Mouse (Mus musculus) G1E (cell line): ENCODE results near the gene Hs6st1. TPM values are rescaled to one million over a fixed set of nuclear protein-coding genes. Genes with fewer than 3 reads are reported as not detected.
A peak's percentile ranks its signal among the peaks of the same experiment; 100 is the strongest.
"Not testable (repeated sequence)": the region's sequence is repeated elsewhere in the genome, so short reads cannot be mapped to it uniquely, and the experiment has no call there.

Experiments
- ATAC-seq: 2 replicates; pipeline ENCODE4 v1.8.0; 2016; ENCODE audit warnings: mild to moderate bottlenecking; ENCODE audit not compliant: insufficient number of reproducible peaks, poor library complexity, low FRiP score, severe bottlenecking; ENCODE audit errors: extremely low read depth
- DNase-seq: peaks from one replicate; pipeline ENCODE4 v3.0.0; 2012; ENCODE audit warnings: low spot score
- H3K27me3 ChIP-seq: 2 replicates; pipeline ENCODE4 v1.6.1; 2012; ENCODE audit warnings: mild to moderate bottlenecking, low read length, inconsistent platforms; ENCODE audit not compliant: insufficient read depth
- H3K36me3 ChIP-seq: replicated peaks from 2 replicates; pipeline ENCODE3; 2012; ENCODE audit warnings: mild to moderate bottlenecking, inconsistent platforms
- H3K4me1 ChIP-seq: 2 replicates; pipeline ENCODE4 v1.6.1; 2012; ENCODE audit warnings: low read depth, low read length, inconsistent platforms, mixed read lengths; ENCODE audit not compliant: insufficient read depth
- H3K4me3 ChIP-seq: 2 replicates; pipeline ENCODE4 v1.5.1; 2012; ENCODE audit warnings: low read depth, mild to moderate bottlenecking, inconsistent platforms, low read length, moderate library complexity, mixed read lengths
- H3K9me3 ChIP-seq: replicated peaks from 2 replicates; pipeline ENCODE4 v1.6.1; 2012; ENCODE audit warnings: inconsistent platforms
- CTCF ChIP-seq: IDR thresholded peaks from 2 replicates; pipeline ENCODE4 v1.5.1; 2012; ENCODE audit warnings: low read depth, low read length, inconsistent platforms, mixed read lengths
- GATA1 ChIP-seq: IDR thresholded peaks from 2 replicates; pipeline ENCODE4 v1.6.1; 2012; ENCODE audit warnings: borderline replicate concordance, low read length, inconsistent platforms, mixed read lengths
- GATA2 ChIP-seq: IDR thresholded peaks from 2 replicates; pipeline ENCODE4 v1.6.1; 2012; ENCODE audit warnings: low read depth, low read length, inconsistent platforms, borderline replicate concordance
- POLR2AphosphoS5 ChIP-seq: IDR thresholded peaks from 2 replicates; pipeline ENCODE4 v1.6.1; 2012; ENCODE audit warnings: low read depth, low read length, inconsistent platforms; ENCODE audit not compliant: insufficient replicate concordance
- TAL1 ChIP-seq: conservative IDR thresholded peaks from 2 replicates; pipeline ENCODE4 v1.6.1; 2012; ENCODE audit warnings: low read depth, low read length, inconsistent platforms, mixed read lengths
- polyA plus RNA-seq: library from polyadenylated mRNA; stranded (reverse); fragments of >175 nt; gene quantifications from 2 replicates; pipeline ENCODE4 v1.2.3, GENCODE M21; 2012
- total RNA-seq, 2 experiments: library from RNA; stranded (forward) in 1 of 2; stranded (reverse) in 1 of 2; fragments of 200-1000 nt in 1 of 2; fragments of >200 nt in 1 of 2; fragmentation: Nextera tagmentation in 1 of 2; gene quantifications; 2 replicates each; pipeline ENCODE4 v1.2.3; 2014 to 2017

Hs6st1 gene
- total RNA-seq (2014; fragmentation: Nextera tagmentation) (62.9 and 66.0 TPM in 2 replicates), total RNA-seq (2017) (29.3 and 32.2 TPM in 2 replicates), polyA plus RNA-seq (49.9 and 54.9 TPM in 2 replicates)

- TF ChIP-seq POLR2AphosphoS5 (no peak), TAL1 (no peak), GATA1 (no peak), CTCF (no peak), GATA2 (no peak)
- DNase-seq: peak; percentile 97
- H3K9me3 ChIP-seq: no peaks in the 10 kb centered on the region
- H3K4me3 ChIP-seq: peak within 1 kb of the TSS; percentile 77
- peaks cover 12% of the 10 kb centered on the region for H3K27me3 ChIP-seq
- peaks cover 84% of the 10 kb centered on the region for H3K4me1 ChIP-seq
- H3K36me3 ChIP-seq: peaks cover 38% of the 10 kb centered on the region
- peak; percentile 56 for ATAC-seq
These were observed at the start of gene Hs6st1 for GRCm38 (mm10) chr1:36068076-36068475. TSS of gene Hs6st1 (plus strand) at chr1:36068400.

GRCm38 (mm10) chr1:36018617-36019016 is 49.6 kb upstream of the Hs6st1 start:
- Histone ChIP-seq H3K36me3 (no peaks in the 10 kb centered on the region), H3K27me3 (peaks cover 13% of the 10 kb centered on the region), H3K4me1 (no peaks in the 10 kb centered on the region), H3K4me3 (no peak overlapping the region), H3K9me3 (no peaks in the 10 kb centered on the region)
- ATAC-seq: no peak
- no peak for DNase-seq
- no peak for TF ChIP-seq GATA2

GRCm38 (mm10) chr1:36019161-36019560 is 49.0 kb upstream of the Hs6st1 start:
- H3K4me1 ChIP-seq: no peaks in the 10 kb centered on the region
- no peak for DNase-seq
- no peak for ATAC-seq
- H3K27me3 ChIP-seq: peaks cover 15% of the 10 kb centered on the region
- no peaks in the 10 kb centered on the region for H3K36me3 ChIP-seq
- no peak for TF ChIP-seq TAL1
- H3K9me3 ChIP-seq: no peaks in the 10 kb centered on the region
- H3K4me3 ChIP-seq: no peak overlapping the region

- ATAC-seq (no peak), DNase-seq (no peak)
- H3K36me3 ChIP-seq: no peaks in the 10 kb centered on the region
- H3K4me3 ChIP-seq: no peak overlapping the region
- H3K4me1 ChIP-seq: no peaks in the 10 kb centered on the region
- H3K9me3 ChIP-seq: no peaks in the 10 kb centered on the region
- TF ChIP-seq CTCF: no peak
- TF ChIP-seq GATA1: no peak
- no peak for TF ChIP-seq GATA2
- TF ChIP-seq POLR2AphosphoS5: no peak
- TF ChIP-seq TAL1: no peak
- H3K27me3 ChIP-seq: peaks cover 18% of the 10 kb centered on the region
These were observed 47.9 kb upstream of the Hs6st1 start for GRCm38 (mm10) chr1:36020315-36020714.

- DNase-seq: no peak
- Histone ChIP-seq H3K9me3 (no peaks in the 10 kb centered on the region), H3K4me3 (no peak overlapping the region), H3K27me3 (peaks cover 16% of the 10 kb centered on the region; the same call in 1 of the 2 replicates), H3K36me3 (no peaks in the 10 kb centered on the region), H3K4me1 (no peaks in the 10 kb centered on the region)
- no peak for TF ChIP-seq GATA2
- TF ChIP-seq CTCF: no peak
- TF ChIP-seq TAL1: no peak
- no peak for TF ChIP-seq GATA1
- TF ChIP-seq POLR2AphosphoS5: no peak
- no peak for ATAC-seq
These were observed 37.8 kb upstream of the Hs6st1 start for GRCm38 (mm10) chr1:36030421-36030821.

- TF ChIP-seq TAL1 (no peak), GATA2 (no peak), POLR2AphosphoS5 (no peak), CTCF (no peak), GATA1 (no peak)
- no peak for ATAC-seq
These were observed 29.4 kb upstream of the Hs6st1 start for GRCm38 (mm10) chr1:36038769-36039168.

GRCm38 (mm10) chr1:36042072-36042471 is 26.1 kb upstream of the Hs6st1 start:
- Histone ChIP-seq H3K27me3 (peaks cover 6% of the 10 kb centered on the region; the same call in 1 of the 2 replicates), H3K36me3 (no peaks in the 10 kb centered on the region), H3K4me1 (no peaks in the 10 kb centered on the region), H3K4me3 (no peak overlapping the region), H3K9me3 (peaks cover 7% of the 10 kb centered on the region)
- DNase-seq (no peak), ATAC-seq (no peak)
- no peak for TF ChIP-seq GATA1

More at GRCm38 (mm10) chr1:36038769-36039168, 29.4 kb upstream of the Hs6st1 start:
- Histone ChIP-seq H3K9me3 (peaks cover 7% of the 10 kb centered on the region), H3K4me1 (no peaks in the 10 kb centered on the region), H3K36me3 (no peaks in the 10 kb centered on the region), H3K4me3 (no peak overlapping the region), H3K27me3 (peaks cover 6% of the 10 kb centered on the region; the same call in 1 of the 2 replicates)
- no peak for DNase-seq

GRCm38 (mm10) chr1:36043793-36044192 is 24.4 kb upstream of the Hs6st1 start:
- ATAC-seq: not testable (repeated sequence)

More at GRCm38 (mm10) chr1:36043793-36044192, 24.4 kb upstream of the Hs6st1 start:
- not testable (repeated sequence) for H3K36me3 ChIP-seq, H3K27me3 ChIP-seq, H3K4me1 ChIP-seq, DNase-seq, H3K9me3 ChIP-seq, H3K4me3 ChIP-seq
